Mouse (Mus musculus) skeletal muscle tissue, adult 2 months (tissue): Measurements from ENCODE around the gene E030018B13Rik.
A peak's percentile ranks its signal among the peaks of the same experiment; 100 is the strongest.

Experiments
- DNase-seq: peaks from one replicate; pipeline ENCODE4 v3.0.0-alpha.2; 2012; ENCODE audit warnings: low read depth, low spot score

The E030018B13Rik gene

GRCm38 (mm10) chr7:63937236-63938065 lies 20.8 kb downstream of the E030018B13Rik start:
- DNase-seq, result peak; percentile 85

GRCm38 (mm10) chr7:63938066-63938913 lies 21.6 kb downstream of the E030018B13Rik start:
- DNase-seq, result no peak

GRCm38 (mm10) chr7:63938914-63939396 lies 22.3 kb downstream of the E030018B13Rik start, which contains the start of gene Klf13:
TSS of gene Klf13 (minus strand) at chr7:63938915.
- peak; percentile 100 for DNase-seq

- DNase-seq, result peak; percentile 81
Observed at GRCm38 (mm10) chr7:63939397-63939951, 22.8 kb downstream of the E030018B13Rik start.

- DNase-seq, result no peak
Observed at GRCm38 (mm10) chr7:63940321-63940720, 23.7 kb downstream of the E030018B13Rik start.

GRCm38 (mm10) chr7:63941050-63941449 lies 24.4 kb downstream of the E030018B13Rik start:
- DNase-seq, result no peak

GRCm38 (mm10) chr7:63941501-63941900 lies 24.8 kb downstream of the E030018B13Rik start:
- no peak for DNase-seq

- no peak for DNase-seq
Observed at GRCm38 (mm10) chr7:63943946-63944345, 27.3 kb downstream of the E030018B13Rik start.

GRCm38 (mm10) chr7:63947514-63948487 lies 31.1 kb downstream of the E030018B13Rik start:
- no peak for DNase-seq

GRCm38 (mm10) chr7:63949176-63949575 lies 32.5 kb downstream of the E030018B13Rik start:
- no peak for DNase-seq

GRCm38 (mm10) chr7:63950931-63951607 lies 34.4 kb downstream of the E030018B13Rik start:
- DNase-seq, result no peak

- no peak for DNase-seq
Observed at GRCm38 (mm10) chr7:63952077-63952898, 35.6 kb downstream of the E030018B13Rik start.

- no peak for DNase-seq
Observed at GRCm38 (mm10) chr7:63955440-63955839, 38.8 kb downstream of the E030018B13Rik start.

- DNase-seq, result no peak
Observed at GRCm38 (mm10) chr7:63956138-63956823, 39.6 kb downstream of the E030018B13Rik start.

GRCm38 (mm10) chr7:63956981-63957713 lies 40.5 kb downstream of the E030018B13Rik start:
- DNase-seq, result no peak

GRCm38 (mm10) chr7:63957872-63958640 lies 41.4 kb downstream of the E030018B13Rik start:
- no peak for DNase-seq

- no peak for DNase-seq
Observed at GRCm38 (mm10) chr7:63963632-63964031, 47.0 kb downstream of the E030018B13Rik start.
